Mouse (Mus musculus): ENCODE results near the gene Lrrc8b. TPM values are rescaled to one million over a fixed set of nuclear protein-coding genes. Genes with fewer than 3 reads are reported as not detected.

The Lrrc8b gene
- polyA plus RNA-seq, 1 experiment from 2014 or later: 7.5 TPM

DNA sequence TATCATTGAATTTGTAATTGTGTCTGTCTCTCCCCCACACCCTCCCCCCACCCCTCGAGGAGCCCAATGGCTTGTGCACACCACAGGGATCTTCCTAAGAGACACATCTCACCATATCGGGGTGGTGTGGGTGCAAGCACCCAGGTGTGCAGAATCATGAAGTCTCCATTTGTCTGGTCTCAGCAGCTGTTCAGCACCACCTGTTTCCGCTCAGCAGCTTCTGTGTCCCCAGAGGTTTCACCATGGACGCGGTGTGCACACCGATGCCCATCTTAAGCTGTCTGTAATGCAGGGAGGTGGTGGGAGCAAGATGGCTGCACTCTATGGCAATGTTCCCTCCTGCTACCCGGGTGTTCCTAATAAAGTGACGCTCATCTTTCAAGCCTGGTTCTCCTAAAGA, 14.6 kb downstream of the Lrrc8b start:
- no peak overlapping the region for H3K9ac ChIP-seq (replicated peaks; ENCODE audit: low read depth)
- no peak overlapping the region for H3K4me2 ChIP-seq (replicated peaks; ENCODE audit: low read depth, low read length)
- H3K4me3 ChIP-seq (ENCODE audit: low read depth, low read length): no peak overlapping the region
- no peak for TF ChIP-seq CTCF (IDR thresholded peaks at IDR 0.05)
- DNase-seq (ENCODE audit: low spot score): no peak
- no peak for ATAC-seq
- WGBS: 83% methylated on average over 8 of the region's 8 CpGs
- no peaks in the 10 kb centered on the region for H3K36me3 ChIP-seq (ENCODE audit: insufficient read depth, low read length)
- no peaks in the 10 kb centered on the region for H3K9me3 ChIP-seq (ENCODE audit: low read length)
- H3K4me1 ChIP-seq (ENCODE audit: insufficient read depth, low read depth, low read length): no peaks in the 10 kb centered on the region
- H3K27me3 ChIP-seq (replicated peaks; ENCODE audit: insufficient read depth, low read length): no peaks in the 10 kb centered on the region
- no peak overlapping the region for H3K27ac ChIP-seq (ENCODE audit: low read length)

DNA sequence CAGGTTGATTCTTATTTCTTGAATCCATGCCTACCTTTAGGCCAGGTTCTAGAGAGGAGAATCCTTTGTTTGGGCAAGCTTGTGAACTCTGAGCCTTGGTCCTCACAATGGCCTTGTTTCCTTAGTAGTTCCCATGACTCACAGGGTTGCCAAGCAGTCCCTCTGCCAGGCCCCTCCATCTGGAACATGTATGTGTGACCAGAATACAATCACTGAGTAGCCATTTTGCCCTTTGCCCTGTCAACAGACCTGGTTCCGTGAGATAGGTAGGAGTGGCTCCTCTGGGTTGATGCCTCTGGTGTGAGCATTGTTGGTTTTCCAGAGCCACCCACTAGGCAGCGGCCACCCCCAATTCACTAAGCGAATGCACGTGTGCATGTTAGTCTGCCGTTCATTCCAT, 24.0 kb downstream of the Lrrc8b start:
- Histone ChIP-seq H3K4me3 (ENCODE audit: low read depth, low read length) (no peak overlapping the region), H3K27ac (ENCODE audit: low read length) (no peak overlapping the region), H3K27me3 (replicated peaks; ENCODE audit: insufficient read depth, low read length) (no peaks in the 10 kb centered on the region), H3K9ac (replicated peaks; ENCODE audit: low read depth) (no peak overlapping the region), H3K36me3 (ENCODE audit: insufficient read depth, low read length) (no peaks in the 10 kb centered on the region), H3K9me3 (ENCODE audit: low read length) (no peaks in the 10 kb centered on the region), H3K4me2 (replicated peaks; ENCODE audit: low read depth, low read length) (no peak overlapping the region), H3K4me1 (ENCODE audit: insufficient read depth, low read depth, low read length) (no peaks in the 10 kb centered on the region)
- no peak for ATAC-seq
- 90% methylated on average over 5 of the region's 5 CpGs for WGBS
- no peak for TF ChIP-seq EP300 (IDR thresholded peaks at IDR 0.05)
- no peak for TF ChIP-seq CTCF (IDR thresholded peaks at IDR 0.05)
- no peak for DNase-seq (ENCODE audit: low spot score)

DNA sequence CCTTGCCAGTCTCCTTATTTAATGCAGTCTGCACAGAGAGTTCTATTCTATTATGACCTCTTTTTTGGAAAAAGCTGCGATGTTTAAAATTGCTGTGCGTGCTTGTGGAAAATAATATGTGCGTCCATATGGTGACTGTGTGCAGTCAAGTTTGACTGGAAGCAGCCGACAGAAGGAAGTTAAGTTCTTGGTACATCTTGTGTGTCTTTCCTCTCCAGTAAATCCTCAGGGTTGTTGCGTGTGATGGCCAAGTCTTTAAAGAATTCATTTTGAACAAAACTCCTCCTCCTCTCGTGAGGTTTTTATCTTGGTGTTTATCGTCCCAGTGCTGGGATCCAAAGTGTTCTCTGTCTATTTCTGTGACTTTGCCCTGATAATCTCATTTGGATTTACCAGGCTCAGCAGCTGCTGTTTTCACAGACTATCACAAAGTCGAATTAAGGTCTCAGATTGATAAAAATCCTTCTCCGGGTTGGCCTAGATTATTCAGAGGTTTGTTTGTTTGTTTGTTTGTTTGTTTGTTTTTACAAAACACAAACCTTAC, 25.5 kb downstream of the Lrrc8b start:
- Histone ChIP-seq H3K4me2 (replicated peaks; ENCODE audit: low read depth, low read length) (no peak overlapping the region), H3K27me3 (replicated peaks; ENCODE audit: insufficient read depth, low read length) (no peaks in the 10 kb centered on the region), H3K4me1 (ENCODE audit: insufficient read depth, low read depth, low read length) (no peaks in the 10 kb centered on the region), H3K27ac (ENCODE audit: low read length) (no peak overlapping the region), H3K4me3 (ENCODE audit: low read depth, low read length) (no peak overlapping the region), H3K9ac (replicated peaks; ENCODE audit: low read depth) (no peak overlapping the region), H3K36me3 (ENCODE audit: insufficient read depth, low read length) (no peaks in the 10 kb centered on the region), H3K9me3 (ENCODE audit: low read length) (no peaks in the 10 kb centered on the region)
- DNase-seq (ENCODE audit: low spot score): no peak
- ATAC-seq: no peak
- TF ChIP-seq CTCF (IDR thresholded peaks at IDR 0.05) (no peak), EP300 (IDR thresholded peaks at IDR 0.05) (no peak)
- 74% methylated on average over 9 of the region's 9 CpGs for WGBS

DNA sequence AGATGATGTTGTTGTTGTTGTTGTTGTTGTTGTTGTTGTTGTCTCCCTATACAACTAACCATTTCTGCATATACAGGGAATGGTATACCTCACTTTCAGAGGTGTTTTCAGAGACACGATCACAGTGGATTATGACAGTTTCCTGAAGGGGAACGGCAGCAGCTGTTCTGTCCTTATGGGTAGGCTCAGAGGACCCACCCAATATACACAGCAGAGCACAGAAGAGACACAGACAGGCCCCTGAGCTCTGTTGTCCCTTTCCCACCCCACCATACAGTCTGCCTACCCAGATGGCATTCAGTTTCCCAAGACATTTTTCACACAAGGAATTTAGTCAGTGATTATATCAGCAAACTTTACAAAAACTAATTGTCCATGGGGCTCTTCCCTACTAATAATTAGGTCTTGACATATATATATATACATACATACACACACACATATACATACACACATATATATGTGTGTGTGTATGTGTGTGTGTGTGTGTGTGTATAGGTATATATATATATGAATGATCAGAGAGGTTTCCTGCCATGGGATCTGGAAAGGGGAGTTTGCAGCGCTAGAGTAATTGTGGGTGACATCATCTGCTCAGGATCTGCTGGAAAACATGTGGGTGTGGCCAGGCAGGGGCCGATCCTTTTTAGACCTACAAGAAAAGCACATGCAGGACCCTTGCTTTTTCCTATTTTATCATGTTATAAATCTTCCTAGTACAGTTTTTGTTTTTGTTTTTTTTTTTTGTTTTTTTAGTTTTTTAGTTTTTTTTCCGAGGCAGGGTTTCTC, 26.8 kb downstream of the Lrrc8b start:
- 63% methylated on average over 5 of the region's 5 CpGs for WGBS
- Histone ChIP-seq H3K9ac (replicated peaks; ENCODE audit: low read depth) (no peak overlapping the region), H3K27ac (ENCODE audit: low read length) (no peak overlapping the region), H3K4me3 (ENCODE audit: low read depth, low read length) (no peak overlapping the region), H3K27me3 (replicated peaks; ENCODE audit: insufficient read depth, low read length) (no peaks in the 10 kb centered on the region), H3K36me3 (ENCODE audit: insufficient read depth, low read length) (no peaks in the 10 kb centered on the region), H3K4me1 (ENCODE audit: insufficient read depth, low read depth, low read length) (no peaks in the 10 kb centered on the region), H3K4me2 (replicated peaks; ENCODE audit: low read depth, low read length) (no peak overlapping the region), H3K9me3 (ENCODE audit: low read length) (no peaks in the 10 kb centered on the region)
- TF ChIP-seq EP300 (IDR thresholded peaks at IDR 0.05): no peak
- ATAC-seq (peak; percentile 74), DNase-seq (ENCODE audit: low spot score) (peak; percentile 50)

DNA sequence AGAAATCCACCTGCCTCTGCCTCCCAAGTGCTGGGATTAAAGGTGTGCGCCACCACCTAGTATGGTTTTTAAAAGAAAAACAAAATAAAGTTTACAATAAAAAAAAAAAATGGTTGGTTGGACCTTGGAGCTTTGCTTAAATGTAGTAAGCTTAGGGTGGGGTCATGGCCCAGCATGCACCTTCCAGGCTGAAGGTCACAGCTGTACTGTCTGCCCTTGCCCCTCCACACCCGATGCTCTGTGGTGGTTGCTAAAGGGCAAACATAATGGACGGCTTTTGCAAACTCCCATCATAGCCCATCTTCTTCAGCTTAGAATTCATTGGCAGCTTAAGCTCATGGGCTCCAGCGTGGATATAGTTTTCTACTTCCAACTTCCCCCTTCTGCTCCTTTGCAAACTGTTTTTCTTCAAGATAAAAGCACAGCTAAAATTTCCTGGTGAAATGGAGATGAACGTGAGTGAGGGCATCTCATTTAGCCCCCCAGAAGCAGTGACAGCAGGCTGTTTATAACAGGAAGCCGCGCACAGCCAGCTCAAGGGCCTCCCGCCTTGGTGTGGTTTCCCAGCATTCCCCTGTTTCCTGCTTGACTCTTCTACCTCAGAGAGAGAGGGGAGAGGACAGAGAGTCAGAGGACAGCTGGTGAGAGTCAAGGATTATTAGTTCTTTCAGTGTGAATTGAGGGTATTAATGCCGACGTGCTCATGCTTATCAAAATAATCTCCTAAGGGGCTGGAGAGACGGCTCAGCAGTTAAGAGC, 27.7 kb downstream of the Lrrc8b start:
- ATAC-seq: peak; percentile 58
- H3K27me3 ChIP-seq (replicated peaks; ENCODE audit: insufficient read depth, low read length): no peaks in the 10 kb centered on the region
- H3K9ac ChIP-seq (replicated peaks; ENCODE audit: low read depth): no peak overlapping the region
- H3K4me2 ChIP-seq (replicated peaks; ENCODE audit: low read depth, low read length): no peak overlapping the region
- 44% methylated on average over 11 of the region's 11 CpGs for WGBS
- no peaks in the 10 kb centered on the region for H3K9me3 ChIP-seq (ENCODE audit: low read length)
- no peaks in the 10 kb centered on the region for H3K36me3 ChIP-seq (ENCODE audit: insufficient read depth, low read length)
- DNase-seq (ENCODE audit: low spot score): peak; percentile 53
- no peak overlapping the region for H3K27ac ChIP-seq (ENCODE audit: low read length)
- TF ChIP-seq EP300 (IDR thresholded peaks at IDR 0.05): no peak
- no peak for TF ChIP-seq CTCF (IDR thresholded peaks at IDR 0.05)
- H3K4me3 ChIP-seq (ENCODE audit: low read depth, low read length): no peak overlapping the region
- no peaks in the 10 kb centered on the region for H3K4me1 ChIP-seq (ENCODE audit: insufficient read depth, low read depth, low read length)

DNA sequence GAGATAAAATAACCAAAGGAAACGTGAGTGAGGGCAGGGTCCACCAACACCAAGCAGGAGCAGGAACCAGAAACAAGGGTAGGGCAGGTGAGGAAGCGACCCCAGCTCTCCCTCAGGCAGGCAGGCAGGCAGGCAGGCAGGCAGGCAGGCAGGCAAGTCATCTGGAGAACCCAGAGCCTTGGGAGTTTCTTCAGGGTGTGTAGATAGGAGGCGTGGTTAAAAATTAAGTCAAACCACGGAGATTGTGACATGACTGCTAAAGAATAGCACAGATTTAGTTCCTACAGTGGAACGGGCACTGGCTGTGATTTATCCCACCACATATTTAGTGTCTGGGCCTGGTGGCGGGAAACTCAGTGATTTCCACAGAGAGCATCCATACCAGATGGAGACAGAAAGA, 30.1 kb downstream of the Lrrc8b start:
- H3K9ac ChIP-seq (replicated peaks; ENCODE audit: low read depth): no peak overlapping the region
- no peak overlapping the region for H3K4me3 ChIP-seq (ENCODE audit: low read depth, low read length)
- DNase-seq (ENCODE audit: low spot score) (no peak), ATAC-seq (no peak)
- WGBS: 55% methylated on average over 6 of the region's 6 CpGs
- H3K4me2 ChIP-seq (replicated peaks; ENCODE audit: low read depth, low read length): no peak overlapping the region
- H3K4me1 ChIP-seq (ENCODE audit: insufficient read depth, low read depth, low read length): no peaks in the 10 kb centered on the region
- no peaks in the 10 kb centered on the region for H3K27me3 ChIP-seq (replicated peaks; ENCODE audit: insufficient read depth, low read length)
- TF ChIP-seq CTCF (IDR thresholded peaks at IDR 0.05): no peak
- H3K36me3 ChIP-seq (ENCODE audit: insufficient read depth, low read length): no peaks in the 10 kb centered on the region
- no peak overlapping the region for H3K27ac ChIP-seq (ENCODE audit: low read length)
- H3K9me3 ChIP-seq (ENCODE audit: low read length): no peaks in the 10 kb centered on the region
